Mouse (Mus musculus) megakaryocyte, embryonic 14.5 days (primary cell): ENCODE measurements around the gene Tmem237.

Source experiments
- FLI1 ChIP-seq: IDR thresholded peaks from 2 replicates; pipeline ENCODE4 v1.6.1; 2012; ENCODE audit warnings: low read length, inconsistent platforms, mixed read lengths
- GATA1 ChIP-seq: IDR thresholded peaks from 3 replicates; pipeline ENCODE4 v1.6.1; 2012; ENCODE audit warnings: mixed read lengths, low read length, inconsistent platforms, borderline replicate concordance

DNA sequence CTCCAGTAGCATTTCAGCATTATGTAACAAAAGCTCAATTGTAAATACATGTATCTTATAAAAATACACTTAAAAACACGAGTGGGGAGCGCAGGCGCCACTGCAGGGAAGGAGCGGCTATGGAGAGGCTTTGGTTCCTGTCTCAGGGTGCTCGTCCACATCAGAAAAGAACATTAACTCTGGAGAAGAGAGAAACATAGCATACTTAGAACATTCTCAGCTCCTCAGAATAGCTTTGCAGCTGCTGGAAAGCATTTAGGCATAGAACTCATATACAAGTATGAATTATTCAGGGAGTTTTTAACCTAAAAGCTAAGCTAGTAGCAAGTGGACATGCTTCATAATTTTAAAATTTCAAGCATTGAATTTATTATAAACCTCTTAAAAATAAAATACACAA, 19.2 kb downstream of the Tmem237 start:
- TF ChIP-seq GATA1 (no peak), FLI1 (no peak)
